Mouse (Mus musculus) B cell, adult (primary cell): ENCODE measurements around the gene Chd9. TPM values are rescaled to one million over a fixed set of nuclear protein-coding genes. Genes with fewer than 3 reads are reported as not detected.

ENCODE experiments used
- total RNA-seq: library from RNA; stranded (reverse); gene quantifications from 4 replicates; pipeline ENCODE4 v1.2.4, GENCODE M21; 2023; ENCODE audit not compliant: inconsistent age

Chd9 gene
- 98.4 to 114 TPM (median 108 TPM) in 4 replicates for total RNA-seq

DNA sequence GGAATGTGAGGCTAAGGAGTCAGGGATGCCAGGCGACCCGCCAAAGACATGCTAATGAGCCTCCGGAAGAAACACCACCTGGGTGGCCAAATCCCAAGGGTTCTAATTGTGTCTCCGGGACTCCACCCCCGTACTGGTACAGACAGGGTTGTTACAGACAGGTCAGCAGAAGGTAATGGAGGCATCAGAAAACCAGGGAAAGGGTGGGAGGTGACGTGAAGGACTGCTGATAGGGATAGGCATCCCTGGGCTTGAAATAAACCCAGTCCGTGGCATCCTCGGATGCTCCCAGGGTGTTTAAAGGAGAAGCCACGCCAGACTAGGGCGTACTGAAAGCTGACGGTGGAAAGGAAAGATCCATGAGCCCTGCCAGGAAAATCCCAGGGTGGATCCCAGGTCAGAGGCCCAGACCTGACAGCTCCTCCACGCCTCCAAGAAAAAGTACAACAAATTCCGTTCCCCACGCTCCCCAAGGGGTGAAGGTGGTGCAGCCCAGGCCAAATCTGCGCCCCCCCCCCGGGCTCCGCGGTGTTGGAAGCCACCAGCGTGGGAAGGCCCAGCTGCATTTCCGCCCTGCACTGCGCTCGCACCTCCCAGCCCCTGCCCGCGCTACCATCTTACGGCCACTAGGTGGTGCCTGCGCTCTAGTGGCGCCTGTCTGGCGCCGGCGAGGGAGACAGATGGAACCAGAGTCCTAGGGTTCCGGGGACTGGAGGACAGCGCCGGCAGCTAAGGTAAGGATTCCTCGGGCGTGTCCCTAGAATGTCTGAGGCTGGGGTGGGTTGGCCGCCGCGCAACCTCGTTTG is at the start of gene Chd9:
Gene Chd9 (plus strand): TSS at position 172 of the 806 bp plus-strand sequence.

DNA sequence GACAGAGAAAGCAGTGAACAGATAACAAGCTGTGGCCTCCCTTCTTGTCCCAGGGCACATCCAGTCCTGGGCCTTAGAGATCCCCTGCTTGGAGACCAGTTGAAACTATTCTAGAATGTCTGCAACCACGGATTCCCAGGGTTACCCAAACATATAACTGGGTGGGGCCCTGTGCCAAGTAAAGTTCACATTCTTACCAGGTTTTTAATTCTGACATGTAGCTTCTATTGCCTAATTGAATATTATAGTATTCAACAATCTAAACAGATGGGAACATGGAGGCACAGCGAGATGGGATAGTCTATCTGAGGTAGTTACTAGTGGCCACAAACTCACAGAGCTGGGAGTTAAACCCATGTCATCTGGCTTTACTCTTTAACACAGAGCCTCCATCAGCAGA is 10.9 kb upstream of the Chd9 start, which contains the start of gene Gm19935:
Gene Gm19935 (minus strand): TSS at position 101 of the 400 bp plus-strand sequence.

DNA sequence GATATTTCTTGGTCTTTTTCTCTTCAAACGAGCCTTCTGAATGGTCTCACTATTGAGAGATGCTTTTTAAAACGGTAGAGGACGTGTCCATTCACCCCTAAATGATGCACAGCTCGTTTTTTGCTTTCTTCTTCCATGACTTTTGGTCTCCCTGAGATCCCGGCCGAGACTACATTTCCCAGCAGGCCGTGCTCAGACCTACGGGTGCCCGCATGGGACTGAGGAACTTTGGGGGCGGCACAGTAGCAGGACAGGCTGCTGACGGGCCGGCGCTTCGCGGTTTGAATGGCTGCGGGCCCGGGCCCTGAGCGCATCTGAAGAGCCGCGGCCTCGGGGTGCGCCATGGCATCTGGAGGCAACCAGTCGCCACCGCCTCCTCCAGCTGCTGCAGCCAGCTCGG is 241.7 kb downstream of the Chd9 start, which contains the start of gene Rbl2:
Gene Rbl2 (plus strand): TSS at position 224 of the 400 bp plus-strand sequence.

Other genes starting within 250 kb of the Chd9 start
- not detected in 4 replicates for gene Gm19935, start 11.0 kb upstream of the Chd9 start, total RNA-seq
- 65.6 to 77.5 TPM (median 66.1 TPM) in 4 replicates for gene Rbl2, start 241.7 kb downstream of the Chd9 start, total RNA-seq